Mouse (Mus musculus) neural tube, embryonic 12.5 days (tissue): Measurements from ENCODE around the gene Def8. TPM values are rescaled to one million over a fixed set of nuclear protein-coding genes. Genes with fewer than 3 reads are reported as not detected.
"Not testable (repeated sequence)": the region's sequence is repeated elsewhere in the genome, so short reads cannot be mapped to it uniquely, and the experiment has no call there.

ENCODE experiments used
- ATAC-seq: fragments of 200-750 bp; cut with Nextera tagmentation; 2 replicates; pipeline ENCODE4 v1.8.0; 2017; ENCODE audit warnings: low read depth, mild to moderate bottlenecking, moderate TSS enrichment, moderate library complexity; ENCODE audit not compliant: low FRiP score
- H3K27ac ChIP-seq: fragments of 300-500 bp; sonication (generic); 2 replicates; pipeline ENCODE4 v1.5.1; 2016
- H3K27me3 ChIP-seq: fragments of 300-500 bp; sonication (generic); replicated peaks from 2 replicates; pipeline ENCODE4 v1.6.1; 2016; ENCODE audit warnings: mild to moderate bottlenecking
- H3K36me3 ChIP-seq: fragments of 300-500 bp; sonication (generic); 2 replicates; pipeline ENCODE4 v1.6.1; 2016; ENCODE audit warnings: mild to moderate bottlenecking
- H3K4me1 ChIP-seq: fragments of 300-500 bp; sonication (generic); 2 replicates; pipeline ENCODE4 v1.6.1; 2016
- H3K4me2 ChIP-seq: fragments of 300-500 bp; sonication (generic); replicated peaks from 2 replicates; pipeline ENCODE4 v1.6.1; 2016; ENCODE audit warnings: mild to moderate bottlenecking
- H3K4me3 ChIP-seq: fragments of 300-500 bp; sonication (generic); 2 replicates; pipeline ENCODE4 v1.5.1; 2016
- H3K9ac ChIP-seq: fragments of 300-500 bp; sonication (generic); 2 replicates; pipeline ENCODE4 v1.6.1; 2016; ENCODE audit warnings: mild to moderate bottlenecking
- H3K9me3 ChIP-seq: fragments of 300-500 bp; sonication (generic); 2 replicates; pipeline ENCODE4 v1.6.1; 2016; ENCODE audit warnings: mild to moderate bottlenecking
- WGBS: fragments of 180-500 bp; shearing (Covaris S2); methylation state at CpG from one replicate; pipeline ENCODE4 v1.1.7; 2016; 5-methylcytosine and 5-hydroxymethylcytosine counted together
- polyA plus RNA-seq: library from polyadenylated mRNA; unstranded; fragments of >200 nt; fragmentation: Nextera tagmentation; extraction: Ambion mirVana; gene quantifications from 2 replicates; pipeline ENCODE4 v1.2.1, GENCODE M21; 2016

Def8 gene
- polyA plus RNA-seq, 1 experiment from 2014 or later = 43.2 TPM

- no peak overlapping the region for H3K27ac ChIP-seq
- no peak overlapping the region for H3K4me3 ChIP-seq
- H3K36me3 ChIP-seq = peaks cover 20% of the 10 kb centered on the region; the same call in 1 of the 2 replicates
- H3K9me3 ChIP-seq = no peaks in the 10 kb centered on the region
- H3K27me3 ChIP-seq = no peaks in the 10 kb centered on the region
- no peak overlapping the region for H3K4me2 ChIP-seq
- ATAC-seq = no peak
- peaks cover 9% of the 10 kb centered on the region; the same call in 1 of the 2 replicates for H3K4me1 ChIP-seq
- WGBS = 95% methylated on average over 6 of the region's 6 CpGs
- no peak overlapping the region for H3K9ac ChIP-seq
These were observed 23.5 kb downstream of the Def8 start for GRCm38 (mm10) chr8:123446799-123447198.

GRCm38 (mm10) chr8:123450783-123451182, 27.5 kb downstream of the Def8 start:
- 91% methylated on average over 5 of the region's 5 CpGs for WGBS
- H3K27ac ChIP-seq = no peak overlapping the region
- peaks cover 56% of the 10 kb centered on the region for H3K36me3 ChIP-seq
- H3K9me3 ChIP-seq = no peaks in the 10 kb centered on the region
- no peak for ATAC-seq
- H3K4me2 ChIP-seq = no peak overlapping the region
- no peak overlapping the region for H3K9ac ChIP-seq
- no peaks in the 10 kb centered on the region for H3K27me3 ChIP-seq
- no peak overlapping the region for H3K4me3 ChIP-seq
- no peaks in the 10 kb centered on the region for H3K4me1 ChIP-seq

GRCm38 (mm10) chr8:123451747-123452146, 28.4 kb downstream of the Def8 start:
- peaks cover 66% of the 10 kb centered on the region for H3K36me3 ChIP-seq
- WGBS = 93% methylated on average over 12 of the region's 12 CpGs

GRCm38 (mm10) chr8:123452149-123452548, 28.8 kb downstream of the Def8 start:
- 91% methylated on average over 4 of the region's 4 CpGs for WGBS

More at GRCm38 (mm10) chr8:123451747-123452146, 28.4 kb downstream of the Def8 start:
- not testable (repeated sequence) for ATAC-seq, H3K27me3 ChIP-seq, H3K27ac ChIP-seq, H3K9me3 ChIP-seq, H3K4me2 ChIP-seq, H3K4me3 ChIP-seq, H3K9ac ChIP-seq, H3K4me1 ChIP-seq

GRCm38 (mm10) chr8:123453291-123453690, 30.0 kb downstream of the Def8 start:
- no peak for ATAC-seq
- 80% methylated on average over 7 of the region's 7 CpGs for WGBS

More at GRCm38 (mm10) chr8:123452149-123452548, 28.8 kb downstream of the Def8 start:
- no peaks in the 10 kb centered on the region for H3K4me1 ChIP-seq
- H3K27me3 ChIP-seq = no peaks in the 10 kb centered on the region
- no peak overlapping the region for H3K4me3 ChIP-seq
- no peak overlapping the region for H3K27ac ChIP-seq
- no peak overlapping the region for H3K4me2 ChIP-seq
- H3K36me3 ChIP-seq = peaks cover 69% of the 10 kb centered on the region
- ATAC-seq = no peak
- no peak overlapping the region for H3K9ac ChIP-seq
- no peaks in the 10 kb centered on the region for H3K9me3 ChIP-seq

GRCm38 (mm10) chr8:123453951-123454350, 30.6 kb downstream of the Def8 start:
- no peak overlapping the region for H3K27ac ChIP-seq
- H3K4me2 ChIP-seq = no peak overlapping the region
- ATAC-seq = no peak
- 87% methylated on average over 5 of the region's 5 CpGs for WGBS
- no peak overlapping the region for H3K9ac ChIP-seq
- no peaks in the 10 kb centered on the region for H3K27me3 ChIP-seq
- H3K4me1 ChIP-seq = no peaks in the 10 kb centered on the region
- no peaks in the 10 kb centered on the region for H3K9me3 ChIP-seq
- peaks cover 84% of the 10 kb centered on the region for H3K36me3 ChIP-seq
- H3K4me3 ChIP-seq = no peak overlapping the region

More at GRCm38 (mm10) chr8:123453291-123453690, 30.0 kb downstream of the Def8 start:
- Histone ChIP-seq H3K36me3 (peaks cover 78% of the 10 kb centered on the region), H3K9me3 (no peaks in the 10 kb centered on the region), H3K4me2 (no peak overlapping the region), H3K4me3 (no peak overlapping the region), H3K4me1 (no peaks in the 10 kb centered on the region), H3K9ac (no peak overlapping the region), H3K27ac (no peak overlapping the region), H3K27me3 (no peaks in the 10 kb centered on the region)

- ATAC-seq = no peak
- Histone ChIP-seq H3K9me3 (no peaks in the 10 kb centered on the region), H3K9ac (no peak overlapping the region), H3K27ac (no peak overlapping the region), H3K4me3 (no peak overlapping the region), H3K4me1 (no peaks in the 10 kb centered on the region), H3K4me2 (no peak overlapping the region), H3K36me3 (peaks cover 84% of the 10 kb centered on the region), H3K27me3 (no peaks in the 10 kb centered on the region)
- 94% methylated on average over 6 of the region's 6 CpGs for WGBS
These were observed 31.2 kb downstream of the Def8 start for GRCm38 (mm10) chr8:123454559-123454958.

- Histone ChIP-seq H3K36me3 (peaks cover 52% of the 10 kb centered on the region), H3K4me1 (no peaks in the 10 kb centered on the region), H3K9ac (no peak overlapping the region), H3K27me3 (no peaks in the 10 kb centered on the region), H3K4me3 (no peak overlapping the region), H3K4me2 (no peak overlapping the region), H3K9me3 (no peaks in the 10 kb centered on the region), H3K27ac (no peak overlapping the region)
- WGBS = 92% methylated on average over 4 of the region's 4 CpGs
- ATAC-seq = no peak
These were observed 40.3 kb downstream of the Def8 start for GRCm38 (mm10) chr8:123463651-123464050.

- H3K27ac ChIP-seq = no peak overlapping the region
- H3K4me2 ChIP-seq = no peak overlapping the region
- no peak overlapping the region for H3K4me3 ChIP-seq
- H3K27me3 ChIP-seq = no peaks in the 10 kb centered on the region
- peaks cover 16% of the 10 kb centered on the region for H3K36me3 ChIP-seq
- H3K9ac ChIP-seq = no peak overlapping the region
- WGBS = 82% methylated on average over 3 of the region's 3 CpGs
- no peaks in the 10 kb centered on the region for H3K4me1 ChIP-seq
- H3K9me3 ChIP-seq = no peaks in the 10 kb centered on the region
- no peak for ATAC-seq
These were observed 44.1 kb downstream of the Def8 start for GRCm38 (mm10) chr8:123467476-123467875.

GRCm38 (mm10) chr8:123472991-123473390, 49.7 kb downstream of the Def8 start:
- H3K4me1 ChIP-seq, H3K9me3 ChIP-seq, H3K27me3 ChIP-seq, H3K4me2 ChIP-seq, ATAC-seq, H3K9ac ChIP-seq, H3K36me3 ChIP-seq, H3K27ac ChIP-seq, H3K4me3 ChIP-seq: not testable (repeated sequence)
- WGBS = 71% methylated on average over 6 of the region's 6 CpGs

GRCm38 (mm10) chr8:123474549-123474948, 51.2 kb downstream of the Def8 start:
- H3K27ac ChIP-seq, H3K27me3 ChIP-seq, H3K36me3 ChIP-seq, H3K4me2 ChIP-seq, ATAC-seq, H3K4me3 ChIP-seq, H3K9me3 ChIP-seq, H3K9ac ChIP-seq: not testable (repeated sequence)
- 68% methylated on average over 5 of the region's 5 CpGs for WGBS
- H3K4me1 ChIP-seq = peaks cover 18% of the 10 kb centered on the region

- ATAC-seq = peak; percentile 64
- Histone ChIP-seq H3K4me2 (peak overlapping the region; percentile 82), H3K9ac (peak overlapping the region; percentile 84), H3K27me3 (no peaks in the 10 kb centered on the region), H3K4me1 (peaks cover 18% of the 10 kb centered on the region), H3K4me3 (peak overlapping the region; percentile 89), H3K9me3 (no peaks in the 10 kb centered on the region), H3K27ac (no peak overlapping the region), H3K36me3 (peaks cover 15% of the 10 kb centered on the region)
- WGBS = 6% methylated on average over 34 of the region's 34 CpGs
These were observed 53.8 kb downstream of the Def8 start for GRCm38 (mm10) chr8:123476911-123477736.
